Mouse (Mus musculus) testis, postnatal 14 days (tissue): ENCODE data around the gene Tcp10c.
"Not testable (repeated sequence)": the region's sequence is repeated elsewhere in the genome, so short reads cannot be mapped to it uniquely, and the experiment has no call there.

Experiments used
- DNase-seq: peaks from one replicate; pipeline ENCODE4 v3.0.0; 2021; ENCODE audit warnings: low spot score

The Tcp10c gene

DNA sequence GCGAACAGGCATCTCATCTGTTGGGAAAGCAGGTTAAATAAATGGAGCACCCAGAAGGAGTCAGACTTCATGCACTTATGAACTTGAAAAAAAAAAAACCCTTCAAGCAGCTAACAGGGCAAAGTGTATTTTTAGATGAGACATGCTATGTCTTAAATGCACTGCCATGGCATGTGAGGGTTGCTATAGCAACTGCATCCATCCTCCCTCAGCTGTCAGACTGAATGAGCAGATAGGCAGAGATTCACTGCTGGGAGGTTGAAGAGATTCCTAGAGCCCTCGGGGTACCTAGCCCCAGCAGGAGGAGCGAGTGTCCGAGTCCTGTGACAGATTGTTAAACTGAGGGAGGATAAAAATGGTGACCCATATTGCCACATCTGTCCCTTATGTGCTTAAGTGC, 36.6 kb downstream of the Tcp10c start:
- DNase-seq = not testable (repeated sequence)

DNA sequence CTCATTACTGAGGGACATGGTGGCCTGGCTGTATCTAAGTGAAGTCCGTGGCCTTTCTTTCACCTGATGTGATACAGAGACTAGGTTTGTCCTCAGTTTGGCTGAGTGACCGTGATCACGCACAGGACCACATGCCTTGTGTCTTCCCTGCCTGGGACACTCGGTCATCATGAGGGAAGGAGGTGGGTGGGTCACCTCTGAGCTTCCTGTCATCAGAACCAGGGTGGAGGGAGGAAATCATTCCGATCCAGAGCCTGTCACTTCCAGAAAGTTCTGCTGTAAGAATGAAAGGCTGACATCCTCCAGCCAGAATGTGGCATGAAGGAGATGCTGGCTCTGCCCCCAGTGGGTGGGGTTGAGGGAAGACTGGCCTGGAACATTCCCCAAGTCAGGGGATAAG, 45.6 kb downstream of the Tcp10c start:
- not testable (repeated sequence) for DNase-seq

DNA sequence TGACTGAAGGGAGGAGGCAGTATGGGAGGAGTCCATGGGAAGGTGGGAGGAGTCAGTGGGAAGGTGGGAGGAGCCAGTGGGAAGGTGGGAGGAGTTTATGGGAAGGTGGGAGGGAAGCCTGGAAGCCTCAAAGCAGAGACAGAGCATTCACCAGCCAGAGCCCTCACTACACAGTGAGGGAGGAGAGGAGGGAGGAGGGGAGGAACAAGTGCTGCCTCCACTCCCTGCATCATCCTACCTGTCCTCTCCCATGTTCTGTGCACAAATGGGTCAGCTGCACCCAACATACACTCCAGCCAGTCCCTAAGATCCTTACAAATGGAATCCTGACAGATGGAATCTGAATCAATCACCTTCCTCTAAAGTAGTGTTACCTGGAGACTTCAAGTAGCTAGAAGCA, 47.7 kb downstream of the Tcp10c start:
- not testable (repeated sequence) for DNase-seq

GRCm38 (mm10) chr17:13403527-13404131, 49.3 kb downstream of the Tcp10c start:
- not testable (repeated sequence) for DNase-seq

DNA sequence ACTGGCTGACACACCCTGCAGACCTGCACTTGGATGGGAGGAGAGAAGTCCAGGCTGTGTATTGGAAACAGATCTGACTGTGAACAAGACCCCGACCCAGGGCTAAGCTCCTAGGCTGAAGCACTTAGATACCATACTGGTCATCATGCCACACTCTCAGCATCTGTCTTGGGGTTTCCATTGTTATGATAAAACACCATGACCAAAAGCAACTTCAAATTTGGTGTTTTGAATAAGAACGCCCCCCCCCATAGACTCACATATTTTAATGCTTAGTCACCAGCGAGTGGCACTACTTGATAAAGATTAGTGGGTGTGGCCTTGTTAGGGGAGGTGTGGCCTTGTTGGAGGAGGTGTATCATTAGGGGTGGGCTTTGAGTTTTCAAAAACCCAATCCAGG, 51.7 kb downstream of the Tcp10c start:
- not testable (repeated sequence) for DNase-seq

GRCm38 (mm10) chr17:13406701-13407100, 52.3 kb downstream of the Tcp10c start:
- not testable (repeated sequence) for DNase-seq

- not testable (repeated sequence) for DNase-seq
Observed at GRCm38 (mm10) chr17:13407621-13408256, 53.4 kb downstream of the Tcp10c start.

- DNase-seq = not testable (repeated sequence)
Observed at GRCm38 (mm10) chr17:13408257-13408633, 53.9 kb downstream of the Tcp10c start.

DNA sequence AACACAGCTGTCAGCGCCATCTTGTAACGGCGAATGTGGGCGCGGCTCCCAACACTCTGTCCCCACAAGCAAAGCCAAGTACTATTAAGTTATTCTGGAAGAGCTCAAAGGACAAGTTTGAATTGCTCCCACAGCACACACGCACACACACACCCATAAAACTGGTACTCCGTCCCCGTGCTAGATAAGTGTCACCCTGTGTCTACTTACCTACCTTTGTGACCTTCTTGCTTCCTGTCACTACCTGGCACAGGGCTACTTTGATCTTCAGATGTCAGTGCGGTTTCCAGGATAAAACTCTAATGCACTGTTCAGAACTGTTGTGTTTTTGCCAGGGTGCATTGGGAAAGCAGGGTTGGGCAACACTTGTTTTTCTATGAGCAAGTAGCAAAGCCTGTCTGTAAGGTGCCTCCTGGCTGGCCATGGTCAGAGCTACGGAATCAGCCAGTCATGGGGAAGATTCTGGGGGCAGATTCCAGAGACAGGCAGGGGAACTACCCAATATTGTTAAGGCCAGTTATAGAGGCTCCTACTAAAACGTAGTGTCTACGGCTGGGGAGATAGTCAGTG, 66.7 kb downstream of the Tcp10c start:
- DNase-seq = not testable (repeated sequence)

DNA sequence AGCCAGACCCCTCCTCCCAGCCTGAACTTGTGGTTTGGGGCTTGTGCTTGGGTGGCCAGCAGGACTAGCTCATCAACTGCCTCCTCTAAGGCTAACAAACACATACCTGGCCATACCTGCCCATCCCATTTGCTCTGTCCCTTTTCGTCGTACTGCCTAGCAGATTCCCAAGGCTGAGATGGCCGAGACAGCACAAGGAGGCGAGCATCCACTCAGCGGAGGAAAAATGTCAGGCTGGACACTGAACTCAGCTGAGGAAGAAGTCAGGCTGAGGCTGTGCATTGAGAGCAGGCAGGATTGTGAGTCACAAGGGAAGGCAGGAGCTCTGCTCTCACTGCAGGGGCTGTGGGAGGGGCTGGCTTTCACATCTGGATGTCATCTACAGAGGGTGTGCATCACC, 68.3 kb downstream of the Tcp10c start:
- DNase-seq = not testable (repeated sequence)

DNA sequence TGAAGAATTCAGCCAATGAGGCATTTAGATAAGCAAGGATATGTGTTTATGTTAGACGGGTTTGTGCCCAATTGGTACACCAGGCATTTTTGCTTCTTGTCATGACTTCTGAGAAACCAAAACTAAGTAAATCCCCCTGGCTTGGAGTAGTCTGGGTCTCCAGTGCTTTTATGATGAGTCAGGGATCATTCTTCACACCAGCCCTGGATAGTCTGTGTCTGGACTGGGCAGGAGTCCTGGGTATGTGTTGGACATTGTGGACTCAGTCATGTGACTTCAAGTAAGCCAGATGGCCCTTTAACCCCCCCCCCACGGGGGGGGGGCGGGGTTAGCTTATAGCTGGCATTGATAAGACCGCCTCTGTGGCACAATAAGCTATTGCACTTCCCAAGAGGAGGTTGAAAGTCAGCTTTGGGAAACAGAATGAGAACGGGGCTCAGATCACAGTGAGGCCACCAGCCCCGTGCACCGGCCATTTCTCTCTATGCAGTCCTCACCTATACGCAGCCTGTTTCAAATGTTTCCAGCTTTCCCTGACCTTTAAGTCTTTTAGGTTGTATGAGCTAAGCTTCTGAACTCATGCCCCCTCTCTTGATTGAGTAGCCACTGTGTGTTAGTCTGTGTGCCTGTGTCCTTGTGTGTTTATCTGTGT, 69.1 kb downstream of the Tcp10c start:
- not testable (repeated sequence) for DNase-seq

DNA sequence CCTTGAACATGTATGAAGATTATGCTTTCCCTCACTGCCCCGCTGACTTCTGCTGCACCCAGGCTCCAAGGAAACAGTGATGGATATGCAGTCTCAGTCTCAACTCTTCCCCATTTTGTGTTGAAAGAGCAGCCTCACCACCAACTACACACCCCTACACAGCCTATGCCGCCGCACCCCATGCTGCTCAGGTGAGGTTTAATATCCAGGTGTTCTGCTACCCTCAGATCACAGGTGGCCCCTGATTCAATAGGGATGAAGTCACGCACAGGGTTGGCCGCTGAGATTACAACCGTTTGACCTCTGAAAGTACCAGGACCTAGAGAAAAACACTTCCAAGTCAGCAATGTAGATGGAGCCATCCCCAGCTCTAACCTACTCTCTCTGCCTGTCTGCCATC, 69.9 kb downstream of the Tcp10c start:
- not testable (repeated sequence) for DNase-seq

DNA sequence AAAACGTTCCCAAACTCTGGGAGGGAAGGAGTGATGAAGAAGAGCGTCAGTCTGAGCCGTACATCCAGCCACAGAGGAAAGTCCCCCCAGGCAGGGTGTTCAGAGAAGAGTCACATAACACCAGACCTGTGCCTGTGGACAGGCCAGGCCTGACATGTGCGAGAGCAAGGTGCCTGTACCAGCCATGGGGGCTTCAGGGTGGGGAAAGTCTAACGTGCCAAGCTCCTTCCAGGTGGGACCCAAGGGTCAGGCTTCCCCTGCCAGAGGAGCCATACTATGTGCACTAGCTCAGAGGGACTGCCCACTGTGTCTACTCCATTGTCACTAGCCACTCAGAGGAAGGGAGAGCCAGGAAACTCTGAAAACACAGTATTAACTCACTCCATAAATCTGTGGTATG, 71.3 kb downstream of the Tcp10c start:
- DNase-seq = not testable (repeated sequence)

DNA sequence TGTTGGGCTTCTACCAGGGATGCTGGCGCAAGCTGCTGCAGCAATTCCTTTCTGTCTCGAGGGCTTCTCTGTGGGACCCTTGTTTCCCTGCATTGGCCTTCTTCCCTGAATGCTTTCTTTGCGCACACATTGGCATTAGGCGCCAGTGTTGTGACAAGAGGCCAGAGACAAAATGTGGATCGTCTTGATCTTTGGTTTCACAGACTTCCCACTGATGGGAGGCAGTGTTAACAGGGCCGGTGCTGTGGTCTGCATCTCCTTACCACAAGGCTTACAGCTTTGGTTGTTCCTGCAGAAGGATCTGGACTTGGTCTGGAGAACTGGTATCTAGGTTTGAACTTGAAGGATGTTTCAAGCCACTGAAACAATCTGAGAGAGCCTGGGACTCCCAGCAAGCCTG, 72.1 kb downstream of the Tcp10c start:
- DNase-seq = not testable (repeated sequence)
